Comparison of ENCODE assay signal across 23 mouse cellular contexts in genomic region chr11:95592691-95593090, GRCm38 (mm10).
"Had no signal": no experiment of that assay in that cellular context is flagged by ENCODE, and none has a peak within 500 bp of the region (broad histone marks: within the 10 kb centered on the region; RNA-seq: fewer than 3 reads in every experiment).

No protein-coding gene starts in this region.

- H3K4me3 ChIP-seq: kidney, embryonic 15.5 days; left cerebral cortex, adult 2 months; limb, embryonic 13.5 days; liver, embryonic 13.5 days; lung, embryonic 15.5 days; midbrain, embryonic 12.5 days; midbrain, embryonic 15.5 days; neural tube, embryonic 12.5 days; neural tube, embryonic 15.5 days had no signal

- H3K9me3 ChIP-seq: kidney, embryonic 15.5 days; limb, embryonic 13.5 days; liver, embryonic 13.5 days; lung, embryonic 15.5 days; midbrain, embryonic 12.5 days; midbrain, embryonic 15.5 days; neural tube, embryonic 12.5 days; neural tube, embryonic 15.5 days had no signal

- H3K4me2 ChIP-seq: kidney, embryonic 15.5 days; limb, embryonic 13.5 days; liver, embryonic 13.5 days; lung, embryonic 15.5 days; midbrain, embryonic 12.5 days; midbrain, embryonic 15.5 days; neural tube, embryonic 12.5 days; neural tube, embryonic 15.5 days had no signal

- H3K9ac ChIP-seq: kidney, embryonic 15.5 days; limb, embryonic 13.5 days; liver, embryonic 13.5 days; lung, embryonic 15.5 days; midbrain, embryonic 12.5 days; midbrain, embryonic 15.5 days; neural tube, embryonic 12.5 days; neural tube, embryonic 15.5 days had no signal

- H3K36me3 ChIP-seq: kidney, embryonic 15.5 days; limb, embryonic 13.5 days; liver, embryonic 13.5 days; lung, embryonic 15.5 days; midbrain, embryonic 12.5 days; midbrain, embryonic 15.5 days; neural tube, embryonic 12.5 days; neural tube, embryonic 15.5 days had no signal

- H3K27ac ChIP-seq: kidney, embryonic 15.5 days; left cerebral cortex, adult 2 months; limb, embryonic 13.5 days; liver, embryonic 13.5 days; lung, embryonic 15.5 days; macrophage; midbrain, embryonic 12.5 days; midbrain, embryonic 15.5 days; neural tube, embryonic 12.5 days; neural tube, embryonic 15.5 days; stomach, postnatal 0 days had no signal

- ATAC-seq: intestine, postnatal 0 days; midbrain, embryonic 15.5 days had no signal

- DNase-seq: kidney, adult 2 months; kidney, postnatal 10 days; kidney, postnatal 36 days; layer of hippocampus, postnatal 36 days; liver; liver, embryonic 13.5 days; right cerebral cortex, adult 18-20 months; right cerebral cortex, postnatal 14 days; right cerebral cortex, postnatal 4 days; thymus, adult 2 months; thymus, postnatal 14 days; thymus, postnatal 4 days had no signal
